Mouse (Mus musculus) MEL (cell line): ENCODE results near the gene Ms4a3.

Experiments
- CTCF ChIP-seq, 3 experiments: IDR thresholded peaks in 2 of 3; conservative IDR thresholded peaks in 1 of 3; 2 replicates each; pipeline ENCODE4 v1.5.1; 2011 to 2012; ENCODE audit warnings: low read length in 3 of 3, low read depth in 2 of 3, mild to moderate bottlenecking in 2 of 3, improper control_type of control experiment in 1 of 3, inconsistent platforms in 1 of 3, mixed read lengths in 1 of 3, moderate library complexity in 1 of 3; ENCODE audit not compliant: control insufficient read depth in 1 of 3, insufficient read depth in 1 of 3, poor library complexity in 1 of 3, severe bottlenecking in 1 of 3
- MAX ChIP-seq: IDR thresholded peaks from 2 replicates; pipeline ENCODE4 v1.6.1; 2011; ENCODE audit warnings: low read length, improper control_type of control experiment
- MEF2A ChIP-seq: IDR thresholded peaks from 2 replicates; pipeline ENCODE4 v1.6.1; 2014; ENCODE audit warnings: low read depth, mild to moderate bottlenecking, inconsistent platforms, low read length, improper control_type of control experiment; ENCODE audit not compliant: poor library complexity, insufficient replicate concordance, severe bottlenecking; ENCODE audit errors: extremely low read depth
- MYC ChIP-seq: IDR thresholded peaks from 2 replicates; pipeline ENCODE4 v1.6.1; 2011; ENCODE audit warnings: low read depth, mild to moderate bottlenecking, low read length, improper control_type of control experiment, moderate library complexity
- POLR2A ChIP-seq, 2 experiments: IDR thresholded peaks; 2 replicates each; pipeline ENCODE4 v1.6.1; 2011 to 2012; ENCODE audit warnings: low read length in 2 of 2, mild to moderate bottlenecking in 2 of 2, control low read depth in 1 of 2, improper control_type of control experiment in 1 of 2, low read depth in 1 of 2, moderate library complexity in 1 of 2; ENCODE audit not compliant: control insufficient read depth in 1 of 2, insufficient read depth in 1 of 2, poor library complexity in 1 of 2
- TBP ChIP-seq: IDR thresholded peaks from 2 replicates; pipeline ENCODE4 v1.8.0; 2011; ENCODE audit warnings: low read depth, low read length, improper control_type of control experiment

- TF ChIP-seq MEF2A (no peak), CTCF (IDR thresholded peaks at IDR 0.05 in 2 of 3, conservative IDR thresholded peaks at IDR 0.05 in 1 of 3; ENCODE audit: control insufficient read depth in 1 of 3, insufficient read depth in 1 of 3, low read depth in 2 of 3, low read length in 3 of 3, poor library complexity in 1 of 3, severe bottlenecking in 1 of 3) (no peak), POLR2A (IDR thresholded peaks at IDR 0.05; ENCODE audit: control insufficient read depth in 1 of 2, insufficient read depth in 1 of 2, low read depth in 1 of 2, low read length in 2 of 2, poor library complexity in 1 of 2) (no peak), TBP (no peak), MAX (no peak), MYC (no peak)
Measured at GRCm38 (mm10) chr19:11589891-11590449, 50.7 kb downstream of the Ms4a3 start.
